Mouse (Mus musculus): ENCODE measurements around the gene Ogfrl1. TPM values are rescaled to one million over a fixed set of nuclear protein-coding genes. Genes with fewer than 3 reads are reported as not detected.
A peak's percentile ranks its signal among the peaks of the same experiment; 100 is the strongest.

The Ogfrl1 gene
- total and polyA plus RNA-seq, 3 experiments, result 6.6 to 9.0 TPM; not detected in 1

DNA sequence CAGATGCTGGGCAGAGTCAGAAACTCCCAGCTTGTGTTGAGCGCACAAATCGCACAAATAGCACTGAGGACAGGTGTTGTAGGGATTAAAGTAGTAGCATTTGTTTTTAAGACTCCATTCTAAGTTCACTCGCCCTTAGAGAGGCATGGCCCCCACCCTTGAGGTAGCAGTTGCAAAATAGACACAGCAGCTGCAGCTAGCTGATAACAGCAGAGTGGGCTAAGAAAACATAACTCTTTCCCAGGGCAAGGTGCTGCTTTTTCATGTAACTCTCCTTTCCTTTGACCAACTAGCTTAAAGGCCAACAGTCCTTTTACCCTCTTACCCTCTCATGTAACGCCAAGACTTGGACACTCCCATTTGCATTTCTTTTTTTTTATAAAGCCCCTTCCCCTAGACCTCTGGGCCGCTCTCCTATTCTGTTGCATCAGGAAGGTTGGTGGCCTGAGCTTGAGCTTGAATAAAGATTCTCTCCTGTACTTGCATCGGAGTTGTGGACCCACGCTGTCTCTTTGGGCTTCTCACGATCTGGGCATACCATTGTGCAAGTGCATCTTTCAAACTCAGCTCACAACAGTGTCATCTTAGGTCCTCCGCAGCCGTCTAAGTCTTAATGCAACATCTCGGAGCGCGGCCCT, 61.7 kb downstream of the Ogfrl1 start (continued):
- TF ChIP-seq MXI1 (IDR thresholded peaks at IDR 0.05; ENCODE audit: low read depth, low read length), result no peak
- TF ChIP-seq ETS1 (IDR thresholded peaks at IDR 0.05; ENCODE audit: low read depth, low read length), result peak; percentile 70
- no peak for TF ChIP-seq JUND (IDR thresholded peaks at IDR 0.05; ENCODE audit: low read depth, low read length)

DNA sequence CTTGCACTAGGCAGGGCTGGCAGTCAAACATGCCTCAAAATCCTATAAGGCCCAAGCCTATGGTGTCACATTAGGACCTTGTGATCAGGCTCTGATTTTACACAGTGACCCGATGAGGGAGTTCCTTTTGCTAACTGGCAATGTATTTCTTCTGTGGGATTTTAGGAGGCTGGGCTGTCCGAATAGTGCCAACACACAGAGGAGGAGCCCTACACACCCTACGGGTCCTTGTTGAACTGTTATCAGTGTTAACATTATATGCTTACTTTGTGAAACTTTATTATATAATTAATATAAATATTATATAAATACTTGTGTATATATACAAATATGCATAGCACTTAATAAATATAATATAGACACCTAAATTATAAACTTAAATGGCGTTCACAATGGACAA, 62.5 kb downstream of the Ogfrl1 start:
- no peaks in the 10 kb centered on the region for H3K27me3 ChIP-seq (ENCODE audit: control insufficient read depth in 1 of 2, insufficient read depth in 2 of 2, low read length in 2 of 2)
- H3K27ac ChIP-seq (ENCODE audit: control insufficient read depth, low read depth, low read length), result no peak overlapping the region
- no peak for DNase-seq (ENCODE audit: low read depth, low spot score)
- H3K4me1 ChIP-seq (ENCODE audit: control insufficient read depth in 1 of 2, insufficient read depth in 2 of 2, low read length in 2 of 2), result peaks cover 14 to 21% of the 10 kb centered on the region in 2 experiments
- H3K36me3 ChIP-seq (ENCODE audit: control insufficient read depth in 1 of 2, insufficient read depth in 2 of 2, low read length in 2 of 2), result peaks cover 0 to 10% of the 10 kb centered on the region in 2 experiments; a peak in 2 of 4 replicates
- no peaks in the 10 kb centered on the region for H3K79me2 ChIP-seq (ENCODE audit: control insufficient read depth, insufficient read depth, low read length, poor library complexity)
- H3K9ac ChIP-seq (ENCODE audit: control insufficient read depth, low read depth, low read length, poor library complexity, severe bottlenecking), result no peak overlapping the region
- H3K9me3 ChIP-seq (replicated peaks; ENCODE audit: insufficient read depth, low read length), result no peaks in the 10 kb centered on the region
- TF ChIP-seq ZKSCAN1 (IDR thresholded peaks at IDR 0.05; ENCODE audit: low read depth, low read length), result no peak
- no peak for TF ChIP-seq HCFC1 (IDR thresholded peaks at IDR 0.05; ENCODE audit: low read depth, low read length)
- TF ChIP-seq SIN3A (IDR thresholded peaks at IDR 0.05; ENCODE audit: low read length), result no peak
- TF ChIP-seq UBTF (IDR thresholded peaks at IDR 0.05; ENCODE audit: borderline replicate concordance, insufficient read depth, low read depth, low read length), result no peak
- no peak for TF ChIP-seq SMC3 (IDR thresholded peaks at IDR 0.05; ENCODE audit: low read depth, low read length)
- TF ChIP-seq NRF1 (IDR thresholded peaks at IDR 0.05; ENCODE audit: insufficient read depth, low read depth, low read length, poor library complexity, severe bottlenecking), result no peak
- TF ChIP-seq MAX (IDR thresholded peaks at IDR 0.05; ENCODE audit: low read length), result no peak
- TF ChIP-seq MAZ (IDR thresholded peaks at IDR 0.05; ENCODE audit: low read depth, low read length), result no peak
- no peak for TF ChIP-seq CHD1 (IDR thresholded peaks at IDR 0.05; ENCODE audit: low read depth, low read length)
- no peak for TF ChIP-seq MYC (IDR thresholded peaks at IDR 0.05; ENCODE audit: low read depth, low read length)
- no peak for TF ChIP-seq NELFE (IDR thresholded peaks at IDR 0.05; ENCODE audit: low read depth, low read length)
- TF ChIP-seq ETS1 (IDR thresholded peaks at IDR 0.05; ENCODE audit: low read depth, low read length), result no peak
- TF ChIP-seq MEF2A (IDR thresholded peaks at IDR 0.05; ENCODE audit: extremely low read depth, insufficient replicate concordance, low read depth, low read length, poor library complexity, severe bottlenecking), result no peak
- no peak for TF ChIP-seq ZNF384 (IDR thresholded peaks at IDR 0.05; ENCODE audit: low read depth, low read length)
- TF ChIP-seq TCF12 (IDR thresholded peaks at IDR 0.05; ENCODE audit: low read depth, low read length), result no peak
- TF ChIP-seq RAD21 (IDR thresholded peaks at IDR 0.05; ENCODE audit: low read depth, low read length), result no peak
- TF ChIP-seq EP300 (IDR thresholded peaks at IDR 0.05; ENCODE audit: low read depth in 1 of 2, low read length in 2 of 2), result no peak
- no peak for TF ChIP-seq TBP (IDR thresholded peaks at IDR 0.05; ENCODE audit: low read depth, low read length)
- TF ChIP-seq BHLHE40 (IDR thresholded peaks at IDR 0.05; ENCODE audit: borderline replicate concordance, low read depth, low read length), result no peak
- TF ChIP-seq E2F4 (IDR thresholded peaks at IDR 0.05; ENCODE audit: borderline replicate concordance, low read depth, low read length), result no peak
- H3K4me3 ChIP-seq (ENCODE audit: control insufficient read depth in 1 of 2, insufficient read depth in 1 of 2, low read depth in 2 of 2, low read length in 2 of 2), result no peak overlapping the region

Data from MEL (cell line).